Mouse (Mus musculus): ENCODE results near the gene Rbfox3. TPM values are rescaled to one million over a fixed set of nuclear protein-coding genes. Genes with fewer than 3 reads are reported as not detected.

The Rbfox3 gene
- total RNA-seq, 2 experiments from 2014 or later = 224 to 233 TPM

GRCm38 (mm10) chr11:118453886-118454671 lies 457.3 kb downstream of the Rbfox3 start:
- DNase-seq (ENCODE audit: low spot score in 2 of 2) = no peak

GRCm38 (mm10) chr11:118452955-118453354 lies 458.4 kb downstream of the Rbfox3 start:
- DNase-seq (ENCODE audit: low spot score in 2 of 2) = no peak

DNA sequence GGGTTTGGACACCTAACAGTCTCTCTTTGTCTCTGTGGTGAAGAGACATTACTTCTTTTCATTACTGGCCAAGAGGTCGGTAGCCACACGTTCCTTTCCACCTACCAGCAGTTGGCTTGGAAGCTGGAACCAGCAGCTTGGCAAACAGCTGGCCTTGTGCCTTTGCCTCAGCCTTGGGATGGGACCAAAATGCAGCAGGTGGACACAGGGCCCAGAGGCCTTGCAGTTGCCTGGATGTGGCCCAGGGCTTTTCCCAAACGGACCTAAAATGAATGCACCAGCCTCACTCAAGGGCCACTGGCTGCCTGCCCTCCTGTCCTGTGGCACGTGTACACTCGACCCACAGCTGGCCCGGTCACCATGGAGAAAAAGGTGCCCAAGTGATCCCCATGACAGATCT lies 460.2 kb downstream of the Rbfox3 start:
- DNase-seq (ENCODE audit: low spot score in 2 of 2) = no peak

GRCm38 (mm10) chr11:118448385-118448784 lies 463.0 kb downstream of the Rbfox3 start:
- no peak for DNase-seq (ENCODE audit: low spot score in 2 of 2)

GRCm38 (mm10) chr11:118447346-118447745 lies 464.1 kb downstream of the Rbfox3 start:
- DNase-seq (ENCODE audit: low spot score in 2 of 2) = no peak

DNA sequence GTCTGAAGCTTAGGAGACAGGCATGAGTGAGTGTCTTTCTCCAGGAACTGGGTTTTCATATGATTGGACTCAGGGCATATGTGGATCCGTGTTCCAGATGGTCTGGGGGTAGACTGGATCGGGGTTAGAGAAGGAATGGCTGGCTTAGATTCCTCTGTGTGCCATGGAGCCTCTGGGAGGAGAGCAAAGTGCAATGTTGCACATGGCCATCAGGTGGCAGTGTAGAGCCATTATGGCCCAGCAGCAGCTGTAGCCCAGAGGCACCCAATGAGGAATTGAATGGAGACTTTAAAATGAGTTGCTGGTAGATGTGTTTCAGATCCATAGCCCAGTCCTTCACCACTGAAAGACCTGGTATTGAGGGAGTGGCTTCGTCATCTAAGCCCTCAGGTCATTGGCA lies 465.6 kb downstream of the Rbfox3 start:
- peak; percentile 61 to 73 for DNase-seq (ENCODE audit: low spot score in 2 of 2)

- peak; percentile 52 to 67 for DNase-seq (ENCODE audit: low spot score in 2 of 2)
These were observed 468.0 kb downstream of the Rbfox3 start for GRCm38 (mm10) chr11:118443201-118443970.

- no peak for DNase-seq (ENCODE audit: low spot score in 2 of 2)
These were observed 468.7 kb downstream of the Rbfox3 start for GRCm38 (mm10) chr11:118442691-118443090.

Small RNA genes lying within 50 kb of the gene (microRNA-seq; reads per million reads assigned to microRNA genes)
- gene Gm25040 = 0 reads per million in 2 experiments

Other genes starting within 250 kb of the Rbfox3 start
- gene Enpp7, start 76.6 kb upstream of the Rbfox3 start, total RNA-seq (2021) = not detected
- gene Cbx2, start 111.4 kb upstream of the Rbfox3 start, total RNA-seq (2021) = 1 to 10 TPM; 3.6 to 4.2 TPM
- 10 to 100 TPM; 15.0 to 15.2 TPM for gene Cbx8, start 129.4 kb upstream of the Rbfox3 start, total RNA-seq (2021)
- gene Cbx4, start 174.6 kb upstream of the Rbfox3 start, total RNA-seq (2021) = 10 to 100 TPM; 59.1 to 59.4 TPM

Data from layer of hippocampus, postnatal 14 days (tissue).